Mouse (Mus musculus): ENCODE measurements at regions not wholly inside any gene's neighbourhood (a gene's known extent, or its start where the extent isn't known, plus 50 kb on each side); places are given as distances from the start of the nearest gene placed in this dataset.

GRCm38 (mm10) chrX:13344701-13345100 is 63.9 kb downstream of the Ddx3x start:
- DNase-seq, result peak; percentile 70

GRCm38 (mm10) chrX:13345126-13345525 is 64.4 kb downstream of the Ddx3x start:
- no peak for DNase-seq

GRCm38 (mm10) chrX:13346011-13346631 is 65.4 kb downstream of the Ddx3x start:
- DNase-seq, result peak; percentile 6

GRCm38 (mm10) chrX:13346696-13347026 is 65.9 kb downstream of the Ddx3x start:
- DNase-seq, result peak; percentile 52

- peak; percentile 84 for DNase-seq
Observed at GRCm38 (mm10) chrX:13347027-13347840, 66.5 kb downstream of the Ddx3x start.

GRCm38 (mm10) chrX:13348415-13348814 is 67.6 kb downstream of the Ddx3x start:
- no peak for DNase-seq

- DNase-seq, result no peak
Observed at GRCm38 (mm10) chrX:13350461-13350860, 69.7 kb downstream of the Ddx3x start.

GRCm38 (mm10) chrX:13357149-13357783 is 76.5 kb downstream of the Ddx3x start:
- DNase-seq, result no peak

- no peak for DNase-seq
Observed at GRCm38 (mm10) chrX:13357973-13358372, 77.2 kb downstream of the Ddx3x start.

GRCm38 (mm10) chrX:13360436-13360835 is 79.7 kb downstream of the Ddx3x start:
- DNase-seq, result no peak

GRCm38 (mm10) chrX:13370319-13370718 is 89.5 kb downstream of the Ddx3x start:
- no peak for DNase-seq

GRCm38 (mm10) chrX:13372752-13373151 is 92.0 kb downstream of the Ddx3x start:
- no peak for DNase-seq

GRCm38 (mm10) chrX:13386354-13386753 is 79.6 kb upstream of the Nyx start:
- no peak for DNase-seq

- DNase-seq, result no peak
Observed at GRCm38 (mm10) chrX:13398466-13398865, 67.4 kb upstream of the Nyx start.

GRCm38 (mm10) chrX:13412726-13413125 is 53.2 kb upstream of the Nyx start:
- DNase-seq, result no peak

- no peak for DNase-seq
Observed at GRCm38 (mm10) chrX:13413135-13413534, 52.8 kb upstream of the Nyx start.
